Mouse (Mus musculus): ENCODE results near the gene Dtx1. TPM values are rescaled to one million over a fixed set of nuclear protein-coding genes. Genes with fewer than 3 reads are reported as not detected.

Dtx1 gene
- 0.30 TPM for polyA plus RNA-seq (2021)

- no peak for TF ChIP-seq CTCF (IDR thresholded peaks at IDR 0.05)
- in situ Hi-C loops (cut with MboI; ENCODE audit: low pct_unique_long_range_greater_than_20kb): no loop called here
- ATAC-seq: no peak
- ChIA-PET CTCF (no interaction called here), POLR2A (no interaction called here)
- peaks cover 22% of the 10 kb centered on the region for H3K27me3 ChIP-seq
- no peak for DNase-seq (ENCODE audit: low read depth, low spot score)
Measured at GRCm38 (mm10) chr5:120711827-120712226, at the start of gene Dtx1. Dtx1 (minus strand) TSS chr5:120711927.

GRCm38 (mm10) chr5:120754215-120754614 lies 42.5 kb upstream of the Dtx1 start:
- ChIA-PET POLR2A (no interaction called here), CTCF (no interaction called here)
- DNase-seq (ENCODE audit: low read depth, low spot score) (no peak), ATAC-seq (no peak)
- H3K27me3 ChIP-seq: no peaks in the 10 kb centered on the region
- in situ Hi-C loops (cut with MboI; ENCODE audit: low pct_unique_long_range_greater_than_20kb): no loop called here
- TF ChIP-seq CTCF (IDR thresholded peaks at IDR 0.05): no peak

GRCm38 (mm10) chr5:120752786-120753185 lies 41.1 kb upstream of the Dtx1 start:
- H3K27me3 ChIP-seq: no peaks in the 10 kb centered on the region
- no peak for TF ChIP-seq CTCF (IDR thresholded peaks at IDR 0.05)
- ChIA-PET POLR2A (no interaction called here), CTCF (no interaction called here)
- ATAC-seq: no peak
- DNase-seq (ENCODE audit: low read depth, low spot score): no peak
- in situ Hi-C loops (cut with MboI; ENCODE audit: low pct_unique_long_range_greater_than_20kb): no loop called here

GRCm38 (mm10) chr5:120751206-120751605 lies 39.5 kb upstream of the Dtx1 start:
- no peak for TF ChIP-seq CTCF (IDR thresholded peaks at IDR 0.05)

GRCm38 (mm10) chr5:120749688-120750087 lies 38.0 kb upstream of the Dtx1 start, which contains the start of gene Oas2:
Oas2 (minus strand) TSS chr5:120749853.
- in situ Hi-C loops (cut with MboI; ENCODE audit: low pct_unique_long_range_greater_than_20kb): no loop called here
- ChIA-PET CTCF (no interaction called here), POLR2A (interaction anchor here (0.6 kb wide), 1 partner anchor 25 kb away, joined by 4 read pairs; no protein-coding TSS in a partner anchor)
- TF ChIP-seq CTCF (IDR thresholded peaks at IDR 0.05): no peak
- DNase-seq (ENCODE audit: low read depth, low spot score): no peak
- no peak for ATAC-seq
- no peaks in the 10 kb centered on the region for H3K27me3 ChIP-seq

More at GRCm38 (mm10) chr5:120751206-120751605, 39.5 kb upstream of the Dtx1 start:
- H3K27me3 ChIP-seq: no peaks in the 10 kb centered on the region
- ATAC-seq (no peak), DNase-seq (ENCODE audit: low read depth, low spot score) (no peak)
- ChIA-PET CTCF (no interaction called here), POLR2A (no interaction called here)
- in situ Hi-C loops (cut with MboI; ENCODE audit: low pct_unique_long_range_greater_than_20kb): no loop called here

GRCm38 (mm10) chr5:120746451-120746850 lies 34.7 kb upstream of the Dtx1 start:
- POLR2A ChIA-PET: no interaction called here
- in situ Hi-C loops (cut with MboI; ENCODE audit: low pct_unique_long_range_greater_than_20kb): no loop called here

GRCm38 (mm10) chr5:120742125-120742524 lies 30.4 kb upstream of the Dtx1 start:
- TF ChIP-seq CTCF (IDR thresholded peaks at IDR 0.05): peak; percentile 80
- ATAC-seq (no peak), DNase-seq (ENCODE audit: low read depth, low spot score) (no peak)
- CTCF ChIA-PET: no interaction called here
- POLR2A ChIA-PET: no interaction called here
- in situ Hi-C loops (cut with MboI; ENCODE audit: low pct_unique_long_range_greater_than_20kb): no loop called here
- H3K27me3 ChIP-seq: no peaks in the 10 kb centered on the region

More at GRCm38 (mm10) chr5:120746451-120746850, 34.7 kb upstream of the Dtx1 start:
- CTCF ChIA-PET: interaction anchor here (1.0 to 1.9 kb wide), 3 partner anchors 15 to 86 kb away, joined by 3 to 5 read pairs (median 4); no protein-coding TSS in a partner anchor
- TF ChIP-seq CTCF (IDR thresholded peaks at IDR 0.05): peak; percentile 62
- ATAC-seq (no peak), DNase-seq (ENCODE audit: low read depth, low spot score) (no peak)
- no peaks in the 10 kb centered on the region for H3K27me3 ChIP-seq

- H3K27me3 ChIP-seq: no peaks in the 10 kb centered on the region
- no peak for DNase-seq (ENCODE audit: low read depth, low spot score)
- ChIA-PET CTCF (no interaction called here), POLR2A (no interaction called here)
- in situ Hi-C loops (cut with MboI; ENCODE audit: low pct_unique_long_range_greater_than_20kb): no loop called here
- TF ChIP-seq CTCF (IDR thresholded peaks at IDR 0.05): no peak
- no peak for ATAC-seq
Measured at GRCm38 (mm10) chr5:120734380-120734990, 22.8 kb upstream of the Dtx1 start.

- TF ChIP-seq CTCF (IDR thresholded peaks at IDR 0.05): no peak
- in situ Hi-C loops (cut with MboI; ENCODE audit: low pct_unique_long_range_greater_than_20kb): no loop called here
- DNase-seq (ENCODE audit: low read depth, low spot score): no peak
- ChIA-PET CTCF (no interaction called here), POLR2A (no interaction called here)
- no peak for ATAC-seq
- H3K27me3 ChIP-seq: no peaks in the 10 kb centered on the region
Measured at GRCm38 (mm10) chr5:120733696-120734095, 22.0 kb upstream of the Dtx1 start.

- ATAC-seq: no peak
- ChIA-PET POLR2A (no interaction called here), CTCF (no interaction called here)
- TF ChIP-seq CTCF (IDR thresholded peaks at IDR 0.05): no peak
- in situ Hi-C loops (cut with MboI; ENCODE audit: low pct_unique_long_range_greater_than_20kb): no loop called here
- no peaks in the 10 kb centered on the region for H3K27me3 ChIP-seq
- no peak for DNase-seq (ENCODE audit: low read depth, low spot score)
Measured at GRCm38 (mm10) chr5:120732740-120733139, 21.0 kb upstream of the Dtx1 start.

- in situ Hi-C loops (cut with MboI; ENCODE audit: low pct_unique_long_range_greater_than_20kb): no loop called here
- H3K27me3 ChIP-seq: no peaks in the 10 kb centered on the region
- TF ChIP-seq CTCF (IDR thresholded peaks at IDR 0.05): no peak
- DNase-seq (ENCODE audit: low read depth, low spot score) (no peak), ATAC-seq (no peak)
- ChIA-PET POLR2A (interaction anchor here (0.6 kb wide), 1 partner anchor 94 kb away, joined by 3 read pairs; no protein-coding TSS in a partner anchor), CTCF (no interaction called here)
Measured at GRCm38 (mm10) chr5:120729319-120729718, 17.6 kb upstream of the Dtx1 start.
